Mouse (Mus musculus) layer of hippocampus, adult 9-11 months (tissue): Measurements from ENCODE around the gene Hopx.
"Not testable (repeated sequence)": the region's sequence is repeated elsewhere in the genome, so short reads cannot be mapped to it uniquely, and the experiment has no call there.

Source experiments
- DNase-seq: peaks from one replicate; pipeline ENCODE4 v3.0.0; 2022

The Hopx gene

DNA sequence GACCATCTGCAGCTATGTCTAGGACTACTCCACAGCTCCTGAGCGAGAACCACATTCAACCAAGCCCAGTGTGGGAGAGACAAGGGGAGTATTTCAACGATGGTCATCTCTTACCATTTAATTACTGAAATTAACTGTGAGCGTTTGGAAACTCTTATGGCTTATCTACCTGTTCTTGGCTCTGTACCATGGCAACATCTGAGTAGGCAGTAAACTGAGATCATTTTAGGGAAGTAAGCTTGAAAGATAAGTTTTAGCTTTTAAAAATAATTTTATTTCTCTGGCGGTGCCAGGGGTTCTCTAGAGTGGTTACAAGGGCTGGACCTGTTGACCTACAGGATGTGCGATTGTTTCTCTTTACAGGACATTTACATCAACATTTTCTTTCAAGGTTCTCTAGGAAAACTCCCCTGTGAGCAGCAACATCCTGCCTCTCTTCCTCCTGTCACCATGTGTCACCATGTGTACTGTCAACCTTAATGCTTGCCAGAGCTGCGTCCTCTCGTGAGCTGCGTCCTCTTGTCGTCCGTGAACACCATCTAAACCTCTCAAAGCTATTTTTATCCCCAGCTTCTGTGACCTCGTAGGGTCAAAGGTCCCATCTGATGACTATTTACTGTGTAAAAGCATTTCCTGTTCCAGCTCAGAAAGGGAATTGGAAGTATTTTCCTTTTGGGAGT is 15.5 kb downstream of the Hopx start:
- no peak for DNase-seq

DNA sequence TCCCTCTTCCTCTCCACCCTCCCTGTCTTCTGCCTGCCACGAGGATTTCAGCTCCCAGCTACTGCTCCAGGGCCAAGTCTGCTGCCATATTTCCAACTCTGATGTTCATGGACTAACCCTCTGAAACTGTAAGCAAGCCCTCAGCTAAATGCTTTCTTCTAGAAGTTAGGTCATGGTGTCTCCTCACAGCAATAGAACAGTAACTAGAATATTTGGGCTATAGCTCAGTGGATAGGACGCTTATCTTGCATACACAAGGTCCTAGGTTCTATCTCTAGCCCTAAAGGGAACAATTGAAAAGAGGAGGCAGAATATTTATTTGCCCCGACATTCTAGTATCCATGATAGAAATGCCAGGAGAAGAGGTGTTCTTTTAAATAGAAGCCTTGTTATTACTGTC is 16.0 kb downstream of the Hopx start:
- no peak for DNase-seq

DNA sequence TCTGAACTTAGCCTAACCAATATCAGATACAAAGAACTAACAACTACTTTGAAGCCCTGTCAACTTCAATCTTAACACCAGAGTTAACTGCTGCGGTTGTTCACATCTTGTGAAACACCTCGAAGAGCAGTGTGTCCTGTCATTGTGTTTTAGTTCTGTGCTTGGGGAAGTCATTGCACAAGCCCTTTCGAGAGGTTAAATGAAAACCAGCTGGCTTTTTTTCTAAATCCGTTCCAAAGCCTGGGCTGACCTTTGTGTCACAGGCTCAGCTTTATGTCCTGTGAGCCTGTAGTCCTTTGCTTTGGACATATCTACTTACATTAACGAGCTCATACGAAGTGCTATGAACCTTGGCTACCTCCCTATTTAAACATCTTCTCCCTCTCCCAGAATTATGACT is 17.2 kb downstream of the Hopx start:
- DNase-seq: no peak

DNA sequence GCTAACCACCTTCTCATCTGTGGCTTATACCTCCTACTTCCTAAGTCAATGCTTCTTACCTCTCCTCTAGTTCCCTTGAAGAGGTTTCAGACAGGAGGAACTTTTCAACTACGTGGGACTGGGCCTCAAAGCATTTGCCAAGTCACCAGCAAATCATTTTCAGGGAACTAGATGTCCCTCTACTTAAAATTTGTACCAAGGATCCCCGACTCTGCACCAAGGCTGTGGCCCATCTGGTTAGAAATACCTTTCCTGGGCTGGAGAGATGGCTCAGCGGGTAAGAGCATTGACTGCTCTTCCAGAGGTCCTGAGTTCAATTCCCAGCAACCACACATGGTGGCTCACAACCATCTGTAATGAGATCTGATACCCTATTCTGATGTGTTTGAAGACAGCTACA is 18.7 kb downstream of the Hopx start:
- DNase-seq: not testable (repeated sequence)

DNA sequence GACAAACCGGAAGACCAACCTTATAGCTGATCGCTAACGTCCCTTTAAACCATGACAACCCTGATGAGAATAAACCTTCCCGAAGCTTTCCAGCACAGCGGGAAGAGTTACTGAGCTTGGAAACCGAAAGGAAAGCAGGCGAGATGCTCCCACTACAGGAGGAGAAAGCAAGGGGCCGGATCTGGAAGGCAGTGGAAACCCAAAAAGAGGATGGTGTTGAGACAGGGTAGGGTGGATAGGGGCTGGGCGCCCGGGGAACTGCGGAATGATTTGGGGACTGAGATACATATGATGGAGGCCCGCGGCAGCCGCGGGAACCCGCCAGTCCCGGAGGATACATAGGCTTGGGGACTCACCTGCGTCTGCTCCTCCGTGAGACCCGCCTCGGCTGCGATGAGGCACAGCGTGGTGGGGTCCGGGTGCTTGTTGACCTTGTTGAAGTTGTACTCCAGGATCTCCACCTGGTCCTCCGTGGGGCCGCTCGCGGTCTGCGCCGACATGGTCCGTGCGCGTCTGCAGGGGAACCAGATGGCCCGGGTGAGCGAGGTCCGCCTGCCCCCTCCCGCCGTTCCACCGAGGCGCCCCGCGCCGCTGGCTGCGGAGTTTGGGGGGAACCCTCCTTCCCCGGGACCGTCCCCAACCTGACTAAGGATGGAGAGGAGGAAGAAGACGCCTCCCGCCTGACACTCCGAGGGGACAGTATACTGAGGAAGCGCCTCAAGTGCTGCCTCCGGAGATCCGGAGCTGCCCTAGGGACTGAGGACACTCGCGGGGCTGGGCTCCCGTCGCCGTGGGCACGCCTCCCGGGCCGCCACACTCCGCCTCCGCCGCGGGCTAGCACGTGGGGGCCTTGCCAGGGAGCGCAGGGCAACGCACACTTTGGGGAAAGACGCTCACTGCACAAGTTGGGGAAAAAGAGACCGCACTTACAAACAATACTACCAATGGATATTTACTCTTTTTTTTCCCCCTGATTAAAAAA is 20.1 kb downstream of the Hopx start:
- DNase-seq: peak; percentile 34

DNA sequence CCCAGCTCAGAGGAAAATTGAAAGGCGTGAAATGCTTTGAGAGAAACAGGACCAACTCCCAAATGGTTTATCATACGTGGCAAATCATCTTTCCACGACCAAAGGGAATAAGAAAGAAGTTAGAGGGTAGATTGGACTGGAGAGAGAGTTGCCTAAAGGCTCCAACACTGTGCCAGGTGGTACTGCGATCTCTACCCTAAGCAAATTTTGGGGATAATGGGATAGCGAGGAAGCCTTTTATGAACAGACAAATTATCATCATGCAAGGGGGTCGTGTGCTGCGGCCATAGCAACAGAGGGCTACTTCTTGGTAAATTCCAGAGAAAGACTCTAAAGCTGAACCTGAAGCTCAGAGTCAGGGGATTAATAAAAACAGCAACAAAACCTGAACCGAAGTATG is 21.0 kb downstream of the Hopx start:
- no peak for DNase-seq

DNA sequence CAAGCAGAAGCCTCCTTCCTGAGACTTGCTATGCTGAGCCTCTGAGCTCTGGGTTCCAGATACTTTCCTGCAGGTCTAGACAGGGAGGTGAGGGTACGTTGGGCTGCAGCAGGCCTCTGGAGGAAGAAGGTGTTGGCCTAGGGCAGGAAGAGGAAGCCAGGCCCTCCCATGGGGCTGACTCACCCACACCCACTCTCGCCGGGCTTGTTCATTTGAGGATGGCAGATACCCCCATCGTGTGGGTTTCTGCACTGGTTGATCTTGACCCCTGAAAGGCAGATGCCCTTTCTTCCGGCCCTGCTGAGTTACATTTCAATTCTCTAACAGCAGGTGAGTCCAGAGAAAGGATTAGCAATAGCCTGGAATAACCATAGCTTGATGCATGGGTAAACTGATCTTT is 22.4 kb downstream of the Hopx start:
- no peak for DNase-seq

DNA sequence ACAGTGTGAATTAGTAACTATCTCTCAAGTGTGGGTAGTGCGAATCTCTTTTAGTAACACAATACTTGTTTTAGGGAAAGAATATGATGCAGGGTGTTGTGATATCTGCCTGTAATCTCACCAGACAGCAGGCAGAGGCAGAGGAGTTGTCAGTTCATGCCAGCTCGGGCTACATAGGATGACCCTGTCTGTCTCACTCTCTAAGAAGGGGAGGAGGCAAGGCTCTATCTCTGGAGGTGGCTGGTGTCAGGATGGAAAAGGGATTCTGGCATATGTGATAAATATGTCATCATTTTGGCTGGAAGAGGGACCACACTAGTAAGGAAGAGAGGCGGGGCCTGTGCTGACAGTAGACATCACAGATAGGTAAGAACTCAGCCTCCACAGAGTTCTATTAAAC is 23.0 kb downstream of the Hopx start:
- no peak for DNase-seq

DNA sequence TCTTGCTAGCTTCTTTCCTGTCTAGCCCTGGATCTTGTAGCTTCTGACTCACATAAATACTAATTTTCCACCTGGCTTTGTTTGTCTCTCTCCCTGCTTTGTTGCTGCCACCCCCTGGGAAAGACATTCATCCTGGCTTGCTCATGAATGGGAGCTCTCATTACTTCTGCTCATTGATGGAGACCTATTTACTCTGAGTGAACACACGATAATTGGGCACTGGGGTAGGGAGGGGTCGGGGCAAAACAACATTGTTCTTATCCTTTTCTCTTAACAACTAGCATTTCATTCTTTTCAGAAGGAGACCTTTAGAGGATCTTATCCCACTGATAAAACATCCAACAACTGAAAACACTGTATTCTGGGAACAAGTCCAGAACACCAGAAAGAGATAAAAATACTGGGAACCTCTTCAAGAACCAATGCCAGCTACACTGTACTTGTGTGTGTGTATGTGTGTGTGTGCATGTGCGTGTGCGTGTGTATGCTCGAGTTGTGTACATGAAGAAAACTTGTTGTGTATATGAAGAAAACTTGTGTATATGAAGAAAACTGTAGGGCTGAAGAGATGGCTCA is 24.3 kb downstream of the Hopx start:
- DNase-seq: no peak

DNA sequence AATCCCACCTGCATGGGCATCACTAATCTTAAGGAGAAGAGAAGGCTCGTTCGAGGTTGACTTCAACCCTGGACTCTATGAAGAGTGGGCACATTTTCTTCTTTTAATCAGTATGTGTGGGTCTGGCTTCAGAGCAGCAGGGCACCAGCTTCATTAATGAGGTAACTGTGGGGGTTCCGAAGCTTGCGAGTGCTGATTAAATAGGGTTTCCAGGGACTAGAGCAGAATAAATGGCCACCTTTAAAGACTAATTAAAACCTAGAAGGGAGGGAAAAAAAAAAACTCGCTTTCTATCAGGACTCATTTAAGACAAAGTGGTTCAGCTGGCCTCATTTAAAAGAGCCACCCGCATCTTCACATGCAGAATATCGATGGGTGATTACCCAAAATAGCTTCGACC is 25.0 kb downstream of the Hopx start:
- no peak for DNase-seq

DNA sequence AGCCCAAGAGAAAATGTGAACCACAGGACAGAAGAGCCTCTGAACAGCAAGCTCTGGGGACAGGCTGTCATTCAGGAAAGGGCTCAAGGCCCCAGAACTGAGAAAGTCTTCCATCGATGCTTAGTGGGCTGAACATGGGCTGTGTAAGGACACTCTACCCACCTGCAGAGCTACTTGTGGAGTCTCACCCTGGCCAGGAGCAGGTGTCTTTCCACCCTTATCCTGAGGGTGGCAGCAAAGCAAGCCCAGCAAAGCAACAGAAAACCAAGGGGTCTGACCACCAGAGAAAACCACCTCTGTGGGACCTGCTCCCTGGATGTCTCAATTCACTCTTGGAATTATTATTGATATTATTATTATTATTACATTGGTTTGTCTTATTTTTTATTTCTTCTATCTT is 25.6 kb downstream of the Hopx start:
- no peak for DNase-seq

DNA sequence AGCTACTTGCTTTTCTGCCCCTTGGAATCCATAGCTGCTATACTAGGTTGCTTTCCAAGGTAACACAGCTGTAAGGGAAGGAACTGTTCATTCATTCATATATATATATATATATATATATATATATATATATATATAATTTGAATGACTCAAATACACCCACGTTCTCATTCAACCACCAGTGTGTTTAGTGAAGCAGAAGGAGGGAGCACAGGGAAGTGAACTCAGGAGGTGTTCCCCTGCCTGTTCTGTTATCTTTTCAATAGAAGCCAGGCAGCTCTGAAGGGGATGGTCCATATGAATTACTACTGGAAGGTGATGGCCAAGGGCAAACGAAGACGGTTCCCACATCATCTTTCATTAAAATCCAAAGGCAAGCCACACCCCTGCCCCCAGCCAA is 27.8 kb downstream of the Hopx start:
- DNase-seq: no peak

DNA sequence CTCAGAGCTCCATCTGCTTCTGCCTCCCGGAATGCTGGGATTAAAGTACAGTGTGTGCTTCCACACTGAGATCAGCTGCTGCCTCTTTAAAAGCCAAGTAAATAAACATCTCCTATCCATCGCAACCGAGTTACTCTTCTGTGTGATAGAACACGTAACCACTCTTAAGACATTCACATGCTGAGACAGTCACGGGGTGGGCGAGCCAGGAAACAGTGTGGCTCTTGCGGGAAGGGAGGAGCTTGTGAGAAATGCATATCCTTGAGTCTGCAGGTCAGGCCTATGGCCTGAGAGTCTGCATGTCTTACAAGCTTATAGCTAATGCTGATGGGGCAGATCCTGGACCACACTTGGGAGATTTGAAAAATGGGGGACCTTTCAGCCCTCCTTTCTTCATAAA is 28.4 kb downstream of the Hopx start:
- no peak for DNase-seq

DNA sequence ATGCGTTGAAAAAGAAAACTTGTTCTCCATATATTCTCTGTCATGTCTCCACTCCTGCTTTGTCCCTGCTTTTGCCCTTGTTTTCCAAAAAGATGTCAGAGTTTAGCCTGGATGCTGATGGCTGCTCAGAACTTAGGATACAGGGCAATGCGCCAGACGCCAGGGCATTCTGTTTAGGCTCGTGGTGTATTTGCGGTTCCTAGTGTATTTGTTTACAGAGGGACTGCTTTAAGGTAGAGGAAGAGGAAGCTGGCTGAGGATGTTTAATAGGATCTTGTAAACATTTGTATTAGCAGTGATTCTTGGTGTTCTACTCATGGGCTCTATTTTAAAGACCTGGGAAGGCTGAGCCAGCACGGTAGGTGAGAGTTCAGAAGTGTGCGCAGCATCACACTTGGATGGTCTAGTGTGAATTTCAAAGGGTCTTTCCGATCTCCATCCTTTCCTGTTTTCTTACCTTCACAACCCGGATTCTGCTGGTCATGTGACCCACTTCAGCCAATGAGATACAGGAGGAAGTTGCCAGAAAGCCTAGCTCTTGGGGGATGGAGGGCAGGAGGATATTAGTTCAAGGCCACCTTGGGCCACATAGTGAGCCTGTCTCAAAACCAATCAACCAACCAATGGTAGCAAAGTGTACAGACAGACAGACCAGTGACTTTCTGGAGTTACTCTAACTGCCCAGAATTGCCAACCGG is 29.0 kb downstream of the Hopx start:
- DNase-seq: no peak

DNA sequence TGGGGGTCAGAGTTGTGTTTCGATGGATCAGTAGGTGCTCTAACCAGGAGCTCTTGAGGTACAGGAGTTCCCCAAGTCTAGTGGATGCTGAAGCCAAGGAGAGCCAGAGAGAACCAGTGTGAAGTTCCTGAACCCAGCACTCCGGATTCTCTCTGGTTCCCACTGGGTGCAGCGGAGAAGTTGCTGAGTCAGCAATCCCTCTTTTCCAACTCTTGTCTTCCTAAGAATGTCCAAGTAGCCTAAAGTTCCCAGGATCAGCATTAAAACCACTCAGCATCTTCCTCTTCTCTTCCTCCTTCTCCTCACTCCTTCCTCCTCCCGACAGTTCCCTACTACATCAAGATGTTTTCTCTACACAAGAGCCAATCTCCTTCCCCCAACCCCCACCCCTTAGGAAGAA is 30.5 kb downstream of the Hopx start:
- no peak for DNase-seq

DNA sequence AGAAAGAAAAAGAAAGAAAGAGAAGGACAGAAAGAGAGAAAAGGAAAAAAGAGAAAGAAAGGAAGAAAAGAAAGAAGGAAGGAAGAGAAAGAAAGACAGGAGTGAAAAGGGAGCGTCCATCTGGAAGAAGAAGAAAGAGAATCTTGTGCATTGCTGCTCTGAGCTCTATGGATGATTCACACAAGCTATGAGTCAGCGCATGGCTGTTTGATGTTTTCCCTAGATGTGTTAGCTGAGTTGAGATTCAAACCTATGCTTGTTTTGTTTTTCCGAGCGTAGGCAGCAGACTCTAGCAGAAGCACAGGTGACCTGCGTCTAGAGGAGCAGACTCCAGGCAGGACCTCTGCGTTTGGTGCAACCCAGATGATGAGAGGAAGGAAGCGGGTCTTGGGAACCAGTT is 32.2 kb downstream of the Hopx start:
- DNase-seq: no peak

DNA sequence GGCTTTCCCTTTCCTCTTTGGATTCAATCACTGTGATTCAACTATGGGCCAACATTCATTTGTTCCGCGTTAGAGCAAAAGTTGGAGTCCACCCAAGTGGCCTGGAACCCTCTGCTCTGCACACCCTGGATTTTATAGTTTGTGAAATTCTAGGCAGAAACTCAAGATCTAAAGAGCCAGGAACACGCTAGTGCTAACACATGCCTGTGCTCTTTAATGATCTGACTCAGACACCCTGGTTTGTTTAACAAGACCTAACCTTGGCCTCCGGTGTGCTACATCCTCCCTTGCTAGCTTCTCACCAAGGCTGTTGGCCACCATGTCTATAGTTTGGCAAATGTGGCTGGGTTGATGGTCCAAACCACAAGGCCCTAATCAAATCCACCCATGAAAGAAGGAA is 34.2 kb downstream of the Hopx start:
- no peak for DNase-seq

DNA sequence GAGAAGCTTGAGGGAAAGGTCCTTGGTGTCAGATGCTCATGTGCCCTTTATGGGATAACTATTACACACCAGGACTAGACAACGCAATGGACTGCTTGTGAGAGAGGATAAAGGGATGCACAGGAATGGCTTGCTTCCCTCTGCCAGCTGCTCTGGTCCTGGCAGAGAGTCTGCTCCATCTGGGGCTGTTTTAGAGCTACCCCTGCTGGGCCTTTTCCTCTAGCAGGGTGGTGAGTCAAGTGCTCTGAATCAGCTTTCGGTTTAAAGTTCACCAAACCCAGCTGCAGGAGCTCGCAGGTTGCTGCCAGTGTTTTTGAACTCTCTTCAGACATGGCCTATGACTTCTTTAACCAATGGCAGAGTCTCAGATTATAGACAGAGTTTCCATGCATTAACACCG is 39.0 kb downstream of the Hopx start:
- peak; percentile 42 for DNase-seq

DNA sequence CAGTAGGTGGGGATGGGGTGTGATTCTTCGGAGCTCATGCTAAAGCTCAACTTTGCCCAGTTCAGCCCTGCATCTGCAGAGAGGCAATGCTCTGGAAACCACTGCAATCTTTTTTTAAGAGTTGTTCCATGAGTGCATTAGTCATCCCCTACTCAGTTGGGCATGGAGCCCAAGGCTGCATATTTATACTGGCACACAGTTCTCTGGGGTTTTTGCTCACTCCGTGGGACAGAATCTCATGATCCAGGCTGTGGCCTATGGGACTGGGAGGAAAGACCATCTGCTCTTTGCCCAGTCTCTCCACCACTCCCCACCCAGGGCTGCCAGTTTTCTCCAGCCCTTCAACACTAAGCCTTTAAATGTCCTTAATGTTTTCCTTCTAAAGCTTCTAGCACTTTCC is 40.0 kb downstream of the Hopx start:
- peak; percentile 49 for DNase-seq

DNA sequence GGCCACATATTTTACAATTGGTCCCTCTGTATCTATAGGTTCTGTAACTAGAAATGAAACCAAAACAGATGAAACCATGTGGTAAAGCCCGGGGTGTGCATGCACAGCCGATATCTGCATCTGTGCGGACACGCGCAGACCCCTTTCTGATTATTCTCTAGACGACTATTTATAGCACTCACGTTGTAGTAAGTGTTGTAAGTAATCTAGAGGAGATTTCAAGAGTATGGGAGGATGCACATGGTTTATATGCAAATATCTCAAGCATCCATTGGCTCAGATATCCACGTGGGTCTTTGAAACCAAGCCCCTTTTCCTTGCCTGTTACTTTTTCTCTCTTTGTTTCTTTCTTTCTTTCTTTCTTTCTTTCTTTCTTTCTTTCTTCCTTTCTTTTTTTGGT is 41.1 kb downstream of the Hopx start:
- no peak for DNase-seq

DNA sequence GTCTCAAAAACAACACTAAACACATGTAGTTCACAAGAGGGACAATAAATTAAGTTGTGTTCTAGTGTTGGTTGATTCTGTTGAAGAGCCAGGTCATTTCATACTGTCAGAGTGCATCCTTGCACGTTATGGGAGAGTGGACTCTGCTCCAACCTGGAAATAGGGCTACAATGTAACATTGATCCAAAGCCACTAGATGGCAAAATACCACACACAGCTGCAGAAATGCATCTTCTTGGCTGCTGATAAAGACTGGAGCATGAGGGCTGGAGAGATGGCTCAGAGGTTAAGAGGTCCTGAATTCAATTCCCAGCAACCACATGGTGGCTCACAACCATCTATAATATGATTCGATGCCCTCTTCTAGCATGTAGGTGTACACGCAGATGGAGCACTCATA is 43.3 kb downstream of the Hopx start:
- DNase-seq: no peak

DNA sequence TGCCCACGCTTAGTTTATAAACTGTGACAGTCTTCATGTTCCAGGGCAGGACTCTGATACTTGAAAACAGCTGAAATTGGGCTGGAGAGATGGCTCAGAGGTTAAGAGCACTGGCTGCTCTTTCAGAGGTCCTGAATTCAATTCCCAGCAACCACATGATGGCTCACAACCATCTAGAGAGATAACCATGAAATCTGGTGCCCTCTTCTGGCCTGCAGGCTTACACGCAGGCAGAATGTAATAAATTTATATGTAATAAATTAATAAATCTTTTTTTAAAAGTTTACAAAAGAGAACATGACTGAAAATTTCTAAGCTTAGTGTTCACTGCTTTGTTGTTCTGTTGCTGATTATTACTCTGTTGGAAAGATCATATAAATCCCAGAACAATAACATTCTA is 43.9 kb downstream of the Hopx start:
- no peak for DNase-seq

DNA sequence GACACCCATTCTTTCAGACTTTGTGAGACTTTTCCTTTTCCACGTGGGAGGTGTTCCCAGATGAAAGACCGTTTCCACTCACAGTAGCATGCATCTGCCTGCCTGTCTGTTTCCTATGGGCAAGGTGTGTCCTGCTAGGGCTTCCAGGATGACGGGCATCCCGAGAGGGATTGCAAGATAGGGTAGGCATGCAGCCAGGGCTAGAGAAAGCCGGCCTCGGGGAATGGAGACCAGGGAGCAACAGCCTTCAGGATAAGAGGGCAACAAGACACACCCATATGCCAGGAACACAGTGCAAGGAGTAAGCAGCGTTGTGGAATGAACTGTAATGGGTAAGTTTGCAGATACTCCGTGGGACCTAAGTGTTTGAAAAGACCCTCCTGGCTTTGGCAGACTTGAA is 47.6 kb downstream of the Hopx start:
- DNase-seq: no peak
